Mouse (Mus musculus): ENCODE data around the gene Dgcr8.

GRCm38 (mm10) chr16:18323460-18323859 lies 34.4 kb upstream of the Dgcr8 start:
- no peak for TF ChIP-seq CTCF (IDR thresholded peaks at IDR 0.05)
- no peak for TF ChIP-seq POLR2A (IDR thresholded peaks at IDR 0.05; ENCODE audit: insufficient read depth, low read depth, low read length)
